Mouse (Mus musculus) cerebellum, adult 11-12 months (tissue): ENCODE measurements around the gene Vmn1r183.
"Not testable (repeated sequence)": the region's sequence is repeated elsewhere in the genome, so short reads cannot be mapped to it uniquely, and the experiment has no call there.

ENCODE experiments used
- DNase-seq: peaks from one replicate; pipeline ENCODE4 v3.0.0; 2022

Vmn1r183 gene

DNA sequence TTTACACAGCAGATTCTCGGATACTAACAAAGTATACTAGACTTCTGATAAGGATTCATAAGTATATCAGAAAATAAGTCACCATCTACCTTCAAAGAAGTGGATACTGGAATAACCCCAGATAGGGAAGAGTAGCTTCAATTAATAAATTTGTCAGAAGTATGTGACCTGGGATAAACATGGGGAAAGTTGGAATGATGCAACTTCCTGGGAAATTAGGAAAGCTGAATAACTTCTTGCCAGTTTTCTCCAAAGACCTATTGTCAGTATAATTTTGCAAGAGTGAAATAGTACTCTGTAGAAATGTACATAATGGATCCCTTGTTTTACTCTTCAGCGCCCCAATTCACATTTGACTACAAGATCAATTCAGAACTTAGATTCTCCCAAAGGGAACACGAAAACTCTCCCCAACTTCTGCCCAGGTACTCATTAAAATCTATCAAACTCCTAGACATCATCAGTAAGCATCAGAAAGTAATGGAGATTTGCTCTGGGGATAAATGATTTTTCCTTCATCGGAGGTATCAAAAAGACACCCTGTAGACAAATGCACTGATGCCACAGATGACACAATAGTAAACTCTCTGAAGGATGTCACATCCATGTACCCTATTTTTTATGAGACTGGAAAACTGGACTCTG is at the start of gene Vmn1r183:
TSS of gene Vmn1r183 (plus strand) at position 595 of the 645 bp plus-strand sequence.
- no peak for DNase-seq

DNA sequence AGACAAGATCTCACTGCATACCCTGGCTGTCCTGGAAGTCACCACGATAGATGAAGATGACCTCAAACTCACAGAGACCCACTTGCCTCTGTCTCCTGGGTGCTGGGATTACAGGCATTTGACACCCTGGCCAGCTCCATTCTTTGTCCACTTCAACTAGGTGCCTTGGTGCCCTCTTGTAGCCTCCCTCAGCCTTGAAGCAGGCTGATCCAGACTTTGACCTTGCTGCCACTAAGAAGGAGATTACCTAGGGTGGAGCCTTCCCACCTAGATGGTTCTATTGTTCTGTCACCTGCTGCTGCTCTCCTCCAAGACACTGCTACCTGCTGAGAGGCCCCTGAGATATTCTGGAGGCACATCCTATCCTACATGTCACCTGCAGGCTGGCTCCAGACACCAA is 21.4 kb downstream of the Vmn1r183 start:
- not testable (repeated sequence) for DNase-seq

- peak; percentile 98 for DNase-seq
Measured at GRCm38 (mm10) chr7:24081634-24082431, 28.8 kb downstream of the Vmn1r183 start, which contains the start of gene Zfp180. Zfp180 (plus strand) TSS chr7:24081924.

GRCm38 (mm10) chr7:24082457-24083235 is 29.6 kb downstream of the Vmn1r183 start:
- DNase-seq = peak; percentile 36

DNA sequence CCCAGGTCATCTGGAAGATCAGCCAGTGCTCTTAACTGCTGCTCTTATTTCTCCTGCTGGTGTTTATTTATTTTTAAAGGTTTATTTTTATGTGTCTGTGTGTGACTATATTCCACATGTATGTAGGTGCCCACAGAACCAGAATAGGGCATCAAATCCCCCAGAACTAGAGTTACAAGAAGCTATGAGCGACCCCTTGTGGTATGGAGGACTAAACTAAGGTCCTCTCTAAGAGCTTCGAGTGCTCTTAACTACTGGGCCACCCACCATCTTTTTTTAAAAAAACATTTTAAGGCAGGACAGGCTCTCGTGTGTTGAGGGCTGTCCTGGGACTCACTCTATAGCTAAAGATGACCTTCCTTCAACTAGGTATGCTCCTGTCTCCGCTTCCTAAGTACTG is 33.8 kb downstream of the Vmn1r183 start:
- no peak for DNase-seq

GRCm38 (mm10) chr7:24087485-24088125 is 34.6 kb downstream of the Vmn1r183 start:
- DNase-seq = no peak

GRCm38 (mm10) chr7:24104403-24104802 is 51.3 kb downstream of the Vmn1r183 start:
- peak; percentile 4 for DNase-seq

DNA sequence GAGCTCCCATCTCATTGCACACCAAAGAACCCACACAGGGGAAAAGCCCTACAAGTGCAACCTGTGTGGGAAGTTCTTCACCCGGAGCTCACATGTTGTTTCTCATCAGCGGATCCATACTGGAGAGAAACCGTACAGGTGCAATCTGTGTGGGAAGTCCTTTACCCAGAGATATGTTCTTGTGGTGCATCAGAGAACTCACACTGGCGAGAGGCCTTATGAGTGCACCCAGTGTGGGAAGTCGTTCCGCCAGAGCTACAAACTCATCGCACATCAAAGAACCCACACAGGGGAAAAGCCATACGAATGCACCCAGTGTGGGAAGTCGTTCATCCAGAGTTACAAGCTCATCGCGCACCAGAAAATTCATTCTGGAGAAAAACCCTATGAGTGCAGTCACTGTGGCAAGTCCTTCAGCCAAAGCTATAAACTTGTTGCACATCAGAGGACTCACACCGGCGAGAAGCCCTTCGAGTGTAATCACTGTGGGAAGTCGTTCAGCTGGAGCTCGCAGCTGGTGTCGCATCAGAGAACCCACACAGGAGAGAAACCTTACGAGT is 52.2 kb downstream of the Vmn1r183 start:
- peak; percentile 11 for DNase-seq

- peak; percentile 29 for DNase-seq
Measured at GRCm38 (mm10) chr7:24110839-24111238, 57.8 kb downstream of the Vmn1r183 start.

- DNase-seq = no peak
Measured at GRCm38 (mm10) chr7:24111772-24112155, 58.7 kb downstream of the Vmn1r183 start.

DNA sequence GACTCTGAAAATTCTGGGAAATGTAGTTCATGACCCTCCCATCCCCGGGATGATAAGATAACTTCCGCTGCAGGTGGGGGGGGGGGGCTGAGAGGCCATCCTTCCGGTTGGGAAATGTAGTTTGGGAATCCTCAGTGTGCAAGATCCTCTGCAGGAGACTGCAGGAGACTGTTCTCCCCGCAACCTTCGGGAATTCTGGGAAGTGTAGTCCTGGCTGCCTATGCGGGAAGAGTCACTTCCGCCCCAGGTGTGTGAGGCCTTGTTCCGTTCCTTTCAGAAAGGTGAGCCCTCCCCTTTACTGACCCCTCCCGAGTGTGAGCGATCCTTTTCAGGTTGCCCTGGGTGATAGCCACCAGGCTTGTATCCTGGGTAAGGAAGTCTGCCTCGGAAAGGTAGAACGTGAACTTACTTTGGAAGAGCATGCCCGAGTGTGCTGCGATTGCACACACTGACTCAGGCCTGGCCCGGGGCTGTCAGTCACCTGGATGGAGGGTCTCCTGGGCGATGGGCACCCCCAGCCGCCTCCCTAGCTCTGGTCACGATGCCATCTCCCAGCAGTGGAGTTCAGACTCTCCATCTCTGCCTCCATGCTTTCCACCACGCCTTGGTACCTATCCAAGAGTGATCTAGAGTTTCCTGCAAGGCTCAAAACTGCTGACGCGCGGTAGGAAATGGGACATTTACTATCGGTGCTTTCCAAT is 59.3 kb downstream of the Vmn1r183 start, which contains the start of gene Zfp112:
TSS of gene Zfp112 (plus strand) at position 159 of the 701 bp plus-strand sequence.
- peak; percentile 92 for DNase-seq

GRCm38 (mm10) chr7:24113001-24113400 is 59.9 kb downstream of the Vmn1r183 start:
- DNase-seq = peak; percentile 76
